Mouse (Mus musculus): ENCODE measurements around the gene Nim1k.
"Not testable (repeated sequence)": the region's sequence is repeated elsewhere in the genome, so short reads cannot be mapped to it uniquely, and the experiment has no call there.

The Nim1k gene

GRCm38 (mm10) chr13:119689709-119690038 is 66.0 kb downstream of the Nim1k start:
- DNase-seq (ENCODE audit: low spot score): no peak

GRCm38 (mm10) chr13:119684416-119685177 is 71.1 kb downstream of the Nim1k start:
- DNase-seq (ENCODE audit: low spot score): no peak

DNA sequence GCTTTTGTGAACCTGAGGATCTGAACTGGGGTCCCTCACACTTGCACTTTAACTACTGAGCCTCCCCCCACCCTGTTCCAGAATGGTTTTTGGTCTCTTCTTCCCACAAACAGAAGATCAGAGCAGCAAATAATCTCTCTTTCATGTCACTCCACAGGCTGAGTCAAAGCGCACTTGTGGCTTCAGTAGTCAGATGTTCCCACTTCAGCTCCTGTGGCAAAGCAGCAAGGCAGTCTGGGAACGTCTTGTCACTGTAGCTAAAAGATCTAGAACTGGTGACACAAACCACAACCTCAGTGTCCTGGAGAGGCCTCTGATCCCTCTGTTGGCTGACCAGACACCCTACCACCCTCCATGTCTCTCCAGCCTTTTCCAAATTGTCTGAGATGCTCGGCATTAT is 74.5 kb downstream of the Nim1k start:
- no peak for DNase-seq (ENCODE audit: low spot score)

DNA sequence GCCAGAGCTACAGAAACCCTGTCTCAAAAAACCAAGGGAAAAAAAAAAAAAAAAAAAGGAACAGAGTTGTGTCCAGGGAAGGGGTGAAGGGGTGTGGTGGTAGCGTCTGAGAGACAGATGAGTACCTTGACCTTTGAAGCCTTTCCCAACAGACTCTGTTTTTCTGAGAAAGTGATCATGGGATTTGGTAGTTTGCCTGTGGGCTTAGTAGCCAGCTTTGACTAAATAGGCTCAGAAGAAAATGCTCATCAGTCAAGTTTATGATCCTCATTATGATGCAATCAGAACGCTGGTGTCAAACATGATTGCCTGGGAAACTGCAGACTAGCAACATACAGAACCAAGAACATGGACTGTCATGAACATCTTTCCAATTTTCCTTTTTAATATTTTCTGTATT is 76.0 kb downstream of the Nim1k start:
- DNase-seq (ENCODE audit: low spot score): no peak

GRCm38 (mm10) chr13:119678794-119679193 is 76.9 kb downstream of the Nim1k start:
- DNase-seq (ENCODE audit: low spot score): no peak

GRCm38 (mm10) chr13:119661420-119661819 is 94.3 kb downstream of the Nim1k start:
- DNase-seq (ENCODE audit: low spot score): not testable (repeated sequence)
